Mouse (Mus musculus) hindbrain, embryonic 14.5 days (tissue): ENCODE measurements at regions not wholly inside any gene's neighbourhood (a gene's known extent, or its start where the extent isn't known, plus 50 kb on each side); places are given as distances from the start of the nearest gene placed in this dataset.

ENCODE experiments used
- ATAC-seq: fragments of 200-750 bp; cut with Nextera tagmentation; 2 replicates; pipeline ENCODE4 v1.8.0; 2017; ENCODE audit warnings: moderate number of reproducible peaks, mild to moderate bottlenecking, moderate TSS enrichment, moderate library complexity; ENCODE audit not compliant: low FRiP score
- DNase-seq: peaks from one replicate; pipeline ENCODE4 v3.0.0-alpha.2; 2015; ENCODE audit warnings: low spot score
- H3K27ac ChIP-seq: fragments of 300-500 bp; sonication (generic); 2 replicates; pipeline ENCODE4 v1.5.1; 2014; ENCODE audit warnings: mild to moderate bottlenecking, moderate library complexity
- H3K27me3 ChIP-seq: fragments of 300-500 bp; sonication (generic); 2 replicates; pipeline ENCODE4 v1.6.1; 2014; ENCODE audit warnings: mild to moderate bottlenecking, low read length, mixed read lengths; ENCODE audit not compliant: control insufficient read depth, insufficient read depth
- H3K36me3 ChIP-seq: fragments of 300-500 bp; sonication (generic); replicated peaks from 2 replicates; pipeline ENCODE4 v1.6.1; 2014; ENCODE audit not compliant: control insufficient read depth, insufficient read depth
- H3K4me1 ChIP-seq: fragments of 300-500 bp; sonication (generic); replicated peaks from 2 replicates; pipeline ENCODE4 v1.6.1; 2014; ENCODE audit warnings: antibody characterized with exemption, low read length, mixed read lengths; ENCODE audit not compliant: control insufficient read depth, insufficient read depth
- H3K4me2 ChIP-seq: fragments of 300-500 bp; sonication (generic); replicated peaks from 2 replicates; pipeline ENCODE4 v1.6.1; 2014; ENCODE audit warnings: mild to moderate bottlenecking, moderate library complexity
- H3K4me3 ChIP-seq: fragments of 300-500 bp; sonication (generic); replicated peaks from 2 replicates; pipeline ENCODE4 v1.5.1; 2014; ENCODE audit warnings: mild to moderate bottlenecking, low read length
- H3K9ac ChIP-seq: fragments of 300-500 bp; sonication (generic); 2 replicates; pipeline ENCODE4 v1.6.1; 2014
- H3K9me3 ChIP-seq: fragments of 300-500 bp; sonication (generic); 2 replicates; pipeline ENCODE4 v1.6.1; 2016; ENCODE audit warnings: low read length; ENCODE audit not compliant: control insufficient read depth
- WGBS: fragments of 180-500 bp; shearing (Covaris S2); extraction: QIAGEN DNeasy Blood & Tissue Kit; methylation state at CpG from one replicate; pipeline ENCODE4 v1.1.7; 2014; 5-methylcytosine and 5-hydroxymethylcytosine counted together

DNA sequence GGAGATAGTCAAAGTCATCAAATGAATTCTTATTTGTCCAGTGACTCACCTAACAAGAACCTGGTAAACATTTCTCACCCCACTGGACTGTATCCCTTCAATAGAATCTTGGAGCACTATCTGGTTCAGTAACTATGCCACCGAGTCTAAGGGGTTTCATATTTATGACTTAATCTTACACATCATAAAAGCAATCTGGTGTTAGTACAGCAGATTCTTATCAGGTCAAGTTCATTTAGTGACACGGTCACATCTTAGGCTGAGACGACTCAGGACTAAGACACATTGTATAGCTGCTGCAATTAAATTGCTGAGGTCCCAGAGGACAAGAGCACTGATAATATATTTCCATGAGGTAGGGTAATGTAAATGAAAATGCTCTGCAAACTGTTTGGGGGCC lies 57.4 kb upstream of the Tmem26 start:
- H3K27ac ChIP-seq, result no peak overlapping the region
- H3K9ac ChIP-seq, result no peak overlapping the region
- no peaks in the 10 kb centered on the region for H3K36me3 ChIP-seq
- no peak overlapping the region for H3K4me2 ChIP-seq
- H3K9me3 ChIP-seq, result no peaks in the 10 kb centered on the region
- no peak for DNase-seq
- no peaks in the 10 kb centered on the region for H3K27me3 ChIP-seq
- ATAC-seq, result no peak
- H3K4me1 ChIP-seq, result peaks cover 6% of the 10 kb centered on the region; the same call in 1 of the 2 replicates
- no peak overlapping the region for H3K4me3 ChIP-seq
- 85% methylated on average over 3 of the region's 3 CpGs for WGBS

DNA sequence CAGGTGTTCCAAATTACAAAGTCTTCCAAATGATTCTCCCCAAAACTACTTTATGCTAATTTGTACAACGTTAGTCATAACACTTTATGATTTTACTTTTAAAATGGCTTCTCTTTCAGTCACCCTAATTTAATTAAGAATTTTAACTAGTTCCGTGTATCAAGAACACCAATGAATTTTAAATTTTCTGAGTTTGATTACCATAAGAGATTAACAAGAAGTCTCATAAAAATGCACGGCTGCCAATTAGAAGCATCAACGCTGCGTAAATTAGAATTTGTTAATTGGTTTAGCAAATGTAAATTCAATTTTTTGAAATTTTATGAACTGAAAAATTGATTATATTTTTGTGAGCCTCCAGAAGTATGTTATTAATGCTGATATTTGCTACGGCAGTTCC lies 54.1 kb upstream of the Tmem26 start:
- 85% methylated on average over 6 of the region's 6 CpGs for WGBS
- Histone ChIP-seq H3K9ac (no peak overlapping the region), H3K36me3 (no peaks in the 10 kb centered on the region), H3K4me2 (no peak overlapping the region), H3K9me3 (no peaks in the 10 kb centered on the region), H3K27me3 (no peaks in the 10 kb centered on the region), H3K4me1 (peaks cover 6% of the 10 kb centered on the region; the same call in 1 of the 2 replicates), H3K4me3 (no peak overlapping the region), H3K27ac (no peak overlapping the region)
- DNase-seq, result no peak
- no peak for ATAC-seq

GRCm38 (mm10) chr10:68669992-68670391 lies 53.5 kb upstream of the Tmem26 start:
- H3K9me3 ChIP-seq, result no peaks in the 10 kb centered on the region
- ATAC-seq (no peak), DNase-seq (no peak)
- H3K27me3 ChIP-seq, result no peaks in the 10 kb centered on the region
- peaks cover 6% of the 10 kb centered on the region; the same call in 1 of the 2 replicates for H3K4me1 ChIP-seq
- H3K9ac ChIP-seq, result no peak overlapping the region
- 49% methylated on average over 3 of the region's 3 CpGs for WGBS
- H3K4me3 ChIP-seq, result no peak overlapping the region
- H3K36me3 ChIP-seq, result no peaks in the 10 kb centered on the region
- H3K27ac ChIP-seq, result no peak overlapping the region
- H3K4me2 ChIP-seq, result peak overlapping the region; percentile 12; the same call in 1 of the 2 replicates

DNA sequence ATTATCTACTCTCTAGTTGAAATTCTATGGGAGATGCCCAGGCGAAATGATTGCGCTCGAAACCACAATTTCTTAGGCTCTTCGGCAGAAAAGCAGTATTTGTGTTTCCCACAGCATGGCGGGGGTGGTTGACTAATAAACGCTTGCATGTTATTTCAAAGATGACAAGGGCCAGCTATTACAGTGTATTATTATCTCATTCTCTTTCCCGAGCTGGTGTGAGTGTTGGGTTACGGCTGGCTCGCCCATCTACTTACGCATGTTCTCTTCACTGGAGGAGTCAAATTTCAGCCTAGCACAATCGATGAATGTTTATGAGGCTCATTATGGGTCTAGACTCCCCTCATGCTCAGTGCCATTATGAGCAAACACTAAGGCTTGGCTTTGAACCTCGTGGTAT lies 51.2 kb upstream of the Tmem26 start:
- H3K27ac ChIP-seq, result no peak overlapping the region
- DNase-seq (no peak), ATAC-seq (no peak)

DNA sequence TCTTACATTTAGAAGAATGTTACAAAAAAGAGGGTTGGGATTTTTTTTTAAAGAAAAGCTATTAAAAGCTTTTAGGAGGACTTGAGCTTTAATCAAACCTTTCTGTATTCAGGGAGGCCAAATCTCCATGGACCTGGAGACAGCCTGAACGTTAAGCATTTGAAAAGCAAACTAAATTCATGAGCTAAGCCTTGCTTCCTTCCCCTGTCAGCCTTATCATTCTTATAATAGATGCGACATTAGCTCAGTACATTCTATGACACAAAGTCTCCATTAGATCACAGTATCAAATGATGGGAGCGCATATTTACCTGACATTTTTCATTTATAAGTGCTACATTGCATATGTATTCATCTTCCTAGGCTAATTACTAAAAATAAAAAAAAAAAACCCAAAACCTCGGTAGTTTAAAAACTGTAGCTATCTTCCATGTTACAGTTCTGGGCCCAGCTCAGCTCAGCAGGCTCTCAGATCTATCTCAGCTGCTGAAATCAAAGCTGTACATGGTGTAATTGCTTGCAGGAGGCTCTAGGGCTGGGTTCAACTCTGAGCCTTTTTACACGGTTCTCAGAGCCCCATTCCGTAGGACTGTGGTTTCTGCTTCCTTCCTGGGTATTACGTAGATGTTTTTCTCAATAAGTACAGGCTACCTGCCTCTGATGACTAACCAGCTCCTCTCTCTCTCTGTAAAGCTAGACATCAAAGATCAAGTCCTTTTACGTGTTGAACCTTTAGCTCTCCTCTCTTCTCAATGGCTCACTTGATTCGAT lies 50.2 kb upstream of the Tmem26 start:
- Histone ChIP-seq H3K4me3 (no peak overlapping the region), H3K27ac (no peak overlapping the region), H3K9ac (no peak overlapping the region), H3K9me3 (no peaks in the 10 kb centered on the region), H3K4me1 (peaks cover 6% of the 10 kb centered on the region; the same call in 1 of the 2 replicates), H3K36me3 (no peaks in the 10 kb centered on the region), H3K4me2 (no peak overlapping the region), H3K27me3 (no peaks in the 10 kb centered on the region)
- ATAC-seq (no peak), DNase-seq (no peak)
- 73% methylated on average over 9 of the region's 9 CpGs for WGBS

More for the DNA sequence above, 51.2 kb upstream of the Tmem26 start:
- H3K9ac ChIP-seq, result no peak overlapping the region
- H3K4me1 ChIP-seq, result peaks cover 6% of the 10 kb centered on the region; the same call in 1 of the 2 replicates
- no peak overlapping the region for H3K4me3 ChIP-seq
- H3K36me3 ChIP-seq, result no peaks in the 10 kb centered on the region
- no peaks in the 10 kb centered on the region for H3K9me3 ChIP-seq
- no peaks in the 10 kb centered on the region for H3K27me3 ChIP-seq
- WGBS, result 77% methylated on average over 12 of the region's 12 CpGs
- H3K4me2 ChIP-seq, result no peak overlapping the region
